Mouse (Mus musculus) bone marrow macrophage, adult 2 months (primary cell): Measurements from ENCODE around the gene Smim17.

Experiments used
- CTCF ChIP-seq: IDR thresholded peaks from 2 replicates; pipeline ENCODE4 v1.5.1; 2012; ENCODE audit warnings: low read depth, mild to moderate bottlenecking, low read length, moderate library complexity
- POLR2A ChIP-seq: IDR thresholded peaks from 2 replicates; pipeline ENCODE4 v1.6.1; 2012; ENCODE audit warnings: mild to moderate bottlenecking, low read depth, low read length, borderline replicate concordance

- TF ChIP-seq CTCF (no peak), POLR2A (no peak)
These were observed 14.5 kb upstream of the Smim17 start for GRCm38 (mm10) chr7:6384011-6384410.
